Mouse (Mus musculus): ENCODE measurements around the gene Dync1i1. TPM values are rescaled to one million over a fixed set of nuclear protein-coding genes. Genes with fewer than 3 reads are reported as not detected.

Dync1i1 gene
- polyA plus RNA-seq, 1 experiment from 2014 or later, result 1.4 TPM

GRCm38 (mm10) chr6:5858371-5858770 lies 132.9 kb downstream of the Dync1i1 start:
- no peak overlapping the region; the same call in 1 of the 2 replicates for H3K4me3 ChIP-seq (replicated peaks; ENCODE audit: low read depth, low read length)
- ATAC-seq (replicated peaks; ENCODE audit: low FRiP score, low read depth), result no peak
- no peaks in the 10 kb centered on the region for H3K36me3 ChIP-seq (ENCODE audit: insufficient read depth, low read length)
- DNase-seq (ENCODE audit: low spot score), result peak; percentile 79
- H3K9me3 ChIP-seq (replicated peaks; ENCODE audit: low read length), result no peaks in the 10 kb centered on the region
- H3K4me2 ChIP-seq (ENCODE audit: low read length), result peak overlapping the region; percentile 48
- H3K4me1 ChIP-seq (replicated peaks; ENCODE audit: insufficient read depth, low read length), result 0 out of 2 replicates have a peak, but pooled peaks cover 3% of the 10 kb centered on the region
- no peak overlapping the region for H3K9ac ChIP-seq (ENCODE audit: low read depth, low read length)
- H3K27ac ChIP-seq, result no peak overlapping the region
- no peaks in the 10 kb centered on the region for H3K27me3 ChIP-seq (ENCODE audit: insufficient read depth, low read length)
- peak; percentile 82 for TF ChIP-seq CTCF (IDR thresholded peaks at IDR 0.05; ENCODE audit: low read depth)
- 11% methylated on average over 12 of the region's 12 CpGs for WGBS

GRCm38 (mm10) chr6:5858901-5859598 lies 133.6 kb downstream of the Dync1i1 start:
- Histone ChIP-seq H3K4me3 (replicated peaks; ENCODE audit: low read depth, low read length) (no peak overlapping the region; the same call in 1 of the 2 replicates), H3K36me3 (ENCODE audit: insufficient read depth, low read length) (no peaks in the 10 kb centered on the region), H3K9me3 (replicated peaks; ENCODE audit: low read length) (no peaks in the 10 kb centered on the region), H3K9ac (ENCODE audit: low read depth, low read length) (no peak overlapping the region), H3K4me2 (ENCODE audit: low read length) (peak overlapping the region; percentile 48), H3K27me3 (ENCODE audit: insufficient read depth, low read length) (no peaks in the 10 kb centered on the region), H3K4me1 (replicated peaks; ENCODE audit: insufficient read depth, low read length) (0 out of 2 replicates have a peak, but pooled peaks cover 3% of the 10 kb centered on the region), H3K27ac (no peak overlapping the region)
- WGBS, result 33% methylated on average over 20 of the region's 20 CpGs
- peak; percentile 8 for DNase-seq (ENCODE audit: low spot score)
- ATAC-seq (replicated peaks; ENCODE audit: low FRiP score, low read depth), result peak; percentile 33; the same call in 1 of the 2 replicates
- TF ChIP-seq CTCF (IDR thresholded peaks at IDR 0.05; ENCODE audit: low read depth), result no peak

GRCm38 (mm10) chr6:5859630-5860029 lies 134.2 kb downstream of the Dync1i1 start:
- Histone ChIP-seq H3K4me1 (replicated peaks; ENCODE audit: insufficient read depth, low read length) (0 out of 2 replicates have a peak, but pooled peaks cover 3% of the 10 kb centered on the region), H3K27me3 (ENCODE audit: insufficient read depth, low read length) (no peaks in the 10 kb centered on the region), H3K4me2 (ENCODE audit: low read length) (peak overlapping the region; percentile 48), H3K4me3 (replicated peaks; ENCODE audit: low read depth, low read length) (no peak overlapping the region), H3K9me3 (replicated peaks; ENCODE audit: low read length) (no peaks in the 10 kb centered on the region), H3K27ac (no peak overlapping the region), H3K36me3 (ENCODE audit: insufficient read depth, low read length) (no peaks in the 10 kb centered on the region), H3K9ac (ENCODE audit: low read depth, low read length) (no peak overlapping the region)
- ATAC-seq (replicated peaks; ENCODE audit: low FRiP score, low read depth) (peak; percentile 40; the same call in 1 of the 2 replicates), DNase-seq (ENCODE audit: low spot score) (no peak)
- TF ChIP-seq CTCF (IDR thresholded peaks at IDR 0.05; ENCODE audit: low read depth), result no peak
- 39% methylated on average over 8 of the region's 8 CpGs for WGBS

GRCm38 (mm10) chr6:5866091-5866490 lies 140.7 kb downstream of the Dync1i1 start:
- no peak for TF ChIP-seq CTCF (IDR thresholded peaks at IDR 0.05; ENCODE audit: low read depth)
- 84% methylated on average over 5 of the region's 5 CpGs for WGBS
- Histone ChIP-seq H3K4me3 (replicated peaks; ENCODE audit: low read depth, low read length) (no peak overlapping the region), H3K36me3 (ENCODE audit: insufficient read depth, low read length) (no peaks in the 10 kb centered on the region), H3K9ac (ENCODE audit: low read depth, low read length) (no peak overlapping the region), H3K9me3 (replicated peaks; ENCODE audit: low read length) (no peaks in the 10 kb centered on the region), H3K27ac (no peak overlapping the region), H3K4me1 (replicated peaks; ENCODE audit: insufficient read depth, low read length) (no peaks in the 10 kb centered on the region), H3K4me2 (ENCODE audit: low read length) (no peak overlapping the region), H3K27me3 (ENCODE audit: insufficient read depth, low read length) (no peaks in the 10 kb centered on the region)
- DNase-seq (ENCODE audit: low spot score) (no peak), ATAC-seq (replicated peaks; ENCODE audit: low FRiP score, low read depth) (no peak)

- ATAC-seq (replicated peaks; ENCODE audit: low FRiP score, low read depth), result no peak
- no peaks in the 10 kb centered on the region for H3K4me1 ChIP-seq (replicated peaks; ENCODE audit: insufficient read depth, low read length)
Observed at GRCm38 (mm10) chr6:5867221-5867620, 141.8 kb downstream of the Dync1i1 start.

GRCm38 (mm10) chr6:5871060-5871459 lies 145.6 kb downstream of the Dync1i1 start:
- H3K9me3 ChIP-seq (replicated peaks; ENCODE audit: low read length), result no peaks in the 10 kb centered on the region
- no peak overlapping the region for H3K4me3 ChIP-seq (replicated peaks; ENCODE audit: low read depth, low read length)
- no peak overlapping the region for H3K27ac ChIP-seq
- TF ChIP-seq CTCF (IDR thresholded peaks at IDR 0.05; ENCODE audit: low read depth), result no peak
- no peaks in the 10 kb centered on the region for H3K4me1 ChIP-seq (replicated peaks; ENCODE audit: insufficient read depth, low read length)
- no peak overlapping the region for H3K9ac ChIP-seq (ENCODE audit: low read depth, low read length)
- 81% methylated on average over 5 of the region's 5 CpGs for WGBS
- no peaks in the 10 kb centered on the region for H3K27me3 ChIP-seq (ENCODE audit: insufficient read depth, low read length)
- no peak for DNase-seq (ENCODE audit: low spot score)
- ATAC-seq (replicated peaks; ENCODE audit: low FRiP score, low read depth), result no peak
- H3K4me2 ChIP-seq (ENCODE audit: low read length), result no peak overlapping the region
- H3K36me3 ChIP-seq (ENCODE audit: insufficient read depth, low read length), result no peaks in the 10 kb centered on the region

More at GRCm38 (mm10) chr6:5867221-5867620, 141.8 kb downstream of the Dync1i1 start:
- Histone ChIP-seq H3K9ac (ENCODE audit: low read depth, low read length) (no peak overlapping the region), H3K27me3 (ENCODE audit: insufficient read depth, low read length) (no peaks in the 10 kb centered on the region), H3K4me3 (replicated peaks; ENCODE audit: low read depth, low read length) (no peak overlapping the region), H3K36me3 (ENCODE audit: insufficient read depth, low read length) (no peaks in the 10 kb centered on the region), H3K4me2 (ENCODE audit: low read length) (no peak overlapping the region), H3K27ac (no peak overlapping the region), H3K9me3 (replicated peaks; ENCODE audit: low read length) (no peaks in the 10 kb centered on the region)
- 87% methylated on average over 4 of the region's 4 CpGs for WGBS
- TF ChIP-seq CTCF (IDR thresholded peaks at IDR 0.05; ENCODE audit: low read depth), result no peak
- DNase-seq (ENCODE audit: low spot score), result no peak

Measured in kidney, postnatal 0 days (tissue).